Mouse (Mus musculus) limb, embryonic 14.5 days (tissue): Measurements from ENCODE around the gene Ins2. TPM values are rescaled to one million over a fixed set of nuclear protein-coding genes. Genes with fewer than 3 reads are reported as not detected.

Source experiments
- ATAC-seq: fragments of 200-750 bp; cut with Nextera tagmentation; 2 replicates; pipeline ENCODE4 v1.8.0; 2017; ENCODE audit warnings: low read depth, moderate number of reproducible peaks, moderate TSS enrichment; ENCODE audit not compliant: low FRiP score
- DNase-seq: peaks from one replicate; pipeline ENCODE4 v3.0.0-alpha.2; 2015; ENCODE audit warnings: low spot score
- H3K27ac ChIP-seq: fragments of 300-500 bp; sonication (generic); replicated peaks from 2 replicates; pipeline ENCODE4 v1.5.1; 2014; ENCODE audit warnings: low read depth, mild to moderate bottlenecking, low read length, moderate library complexity, mixed read lengths
- H3K27me3 ChIP-seq: fragments of 300-500 bp; sonication (generic); 2 replicates; pipeline ENCODE4 v1.6.1; 2014; ENCODE audit warnings: low read length, mixed read lengths; ENCODE audit not compliant: control insufficient read depth, insufficient read depth
- H3K36me3 ChIP-seq: fragments of 300-500 bp; sonication (generic); 2 replicates; pipeline ENCODE4 v1.6.1; 2014; ENCODE audit warnings: mild to moderate bottlenecking, low read length, moderate library complexity, mixed read lengths; ENCODE audit not compliant: control insufficient read depth, insufficient read depth
- H3K4me1 ChIP-seq: fragments of 300-500 bp; sonication (generic); 2 replicates; pipeline ENCODE4 v1.6.1; 2014; ENCODE audit warnings: antibody characterized with exemption, low read length, mixed read lengths; ENCODE audit not compliant: control insufficient read depth, insufficient read depth
- H3K4me2 ChIP-seq: fragments of 300-500 bp; sonication (generic); replicated peaks from 2 replicates; pipeline ENCODE4 v1.6.1; 2014; ENCODE audit warnings: low read depth, mild to moderate bottlenecking, low read length, moderate library complexity; ENCODE audit not compliant: severe bottlenecking
- H3K4me3 ChIP-seq: fragments of 300-500 bp; sonication (generic); replicated peaks from 2 replicates; pipeline ENCODE4 v1.5.1; 2014; ENCODE audit warnings: low read length
- H3K9ac ChIP-seq: fragments of 300-500 bp; sonication (generic); 2 replicates; pipeline ENCODE4 v1.6.1; 2014; ENCODE audit warnings: mild to moderate bottlenecking, low read depth, low read length, moderate library complexity; ENCODE audit not compliant: severe bottlenecking
- H3K9me3 ChIP-seq: fragments of 300-500 bp; sonication (generic); 2 replicates; pipeline ENCODE4 v1.6.1; 2016; ENCODE audit warnings: low read length; ENCODE audit not compliant: control insufficient read depth
- POLR2A ChIP-seq: fragments of 200-500 bp; IDR thresholded peaks from 2 replicates; pipeline ENCODE4 v1.8.0; 2012; ENCODE audit warnings: inconsistent platforms, mild to moderate bottlenecking, moderate library complexity, borderline replicate concordance; ENCODE audit not compliant: insufficient read depth, insufficient read length; ENCODE audit errors: extremely low read depth
- WGBS: fragments of 180-500 bp; shearing (Covaris S2); extraction: QIAGEN DNeasy Blood & Tissue Kit; methylation state at CpG from one replicate; pipeline ENCODE4 v1.1.7; 2014; 5-methylcytosine and 5-hydroxymethylcytosine counted together
- polyA plus RNA-seq, 2 experiments: library from polyadenylated mRNA; depleted of rRNA in 1 of 2; stranded (reverse) in 1 of 2; unstranded in 1 of 2; fragments of >200 nt; fragmentation: Nextera tagmentation in 1 of 2; extraction: Ambion mirVana in 1 of 2; gene quantifications; 2 replicates each; pipeline versions ENCODE4 v1.2.1 to v1.2.3; 2012 to 2014

The Ins2 gene
- polyA plus RNA-seq, 2 experiments, result not detected

DNA sequence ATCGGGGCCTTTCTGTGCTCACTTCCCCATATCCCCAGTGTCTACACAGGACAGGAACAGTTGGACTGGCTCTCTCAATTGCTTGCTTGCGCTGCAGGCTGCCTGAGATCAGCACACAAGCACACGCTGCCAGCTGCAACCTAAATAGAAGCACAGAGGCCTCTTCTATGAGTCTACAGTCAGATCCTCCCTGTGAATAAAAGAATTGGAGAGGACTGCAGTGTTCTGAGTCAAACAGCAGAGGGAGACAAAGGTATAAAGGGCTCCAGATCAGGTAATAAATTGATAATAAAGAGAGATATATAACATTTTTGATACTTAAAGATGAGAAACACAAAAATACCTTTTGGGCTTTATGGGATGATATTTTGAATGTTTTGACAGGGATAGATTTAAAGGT lies 17.2 kb downstream of the Ins2 start:
- Histone ChIP-seq H3K9me3 (no peaks in the 10 kb centered on the region), H3K4me3 (no peak overlapping the region), H3K36me3 (no peaks in the 10 kb centered on the region), H3K9ac (no peak overlapping the region), H3K4me1 (no peaks in the 10 kb centered on the region), H3K27ac (no peak overlapping the region), H3K4me2 (no peak overlapping the region), H3K27me3 (no peaks in the 10 kb centered on the region)
- DNase-seq, result no peak
- WGBS, result 60% methylated on average over 3 of the region's 3 CpGs
- TF ChIP-seq POLR2A, result no peak
- no peak for ATAC-seq

DNA sequence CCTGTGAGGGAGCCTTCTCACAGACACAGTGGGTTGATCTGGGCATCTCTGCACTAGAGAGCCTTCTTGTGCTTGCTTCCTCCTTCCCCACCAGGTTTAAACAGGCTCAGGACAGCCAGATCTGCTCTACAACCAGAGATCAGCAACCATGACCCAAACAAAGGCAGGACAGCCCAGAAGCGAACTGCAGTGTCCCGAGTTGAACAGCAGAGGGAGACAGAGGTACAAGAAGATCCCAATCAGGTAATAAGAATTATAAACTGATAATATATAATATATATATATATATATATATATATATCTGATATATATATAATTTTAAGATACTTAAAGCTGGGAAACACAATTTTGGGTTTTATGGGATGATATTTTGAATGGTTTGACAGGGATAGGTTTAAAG lies 22.5 kb downstream of the Ins2 start:
- Histone ChIP-seq H3K36me3 (no peaks in the 10 kb centered on the region), H3K27me3 (no peaks in the 10 kb centered on the region), H3K4me1 (no peaks in the 10 kb centered on the region), H3K9ac (no peak overlapping the region), H3K4me3 (no peak overlapping the region), H3K4me2 (no peak overlapping the region), H3K9me3 (no peaks in the 10 kb centered on the region), H3K27ac (no peak overlapping the region)
- no peak for ATAC-seq
- TF ChIP-seq POLR2A, result no peak
- peak; percentile 43 for DNase-seq
- 6% methylated on average over 2 of the region's 2 CpGs for WGBS

DNA sequence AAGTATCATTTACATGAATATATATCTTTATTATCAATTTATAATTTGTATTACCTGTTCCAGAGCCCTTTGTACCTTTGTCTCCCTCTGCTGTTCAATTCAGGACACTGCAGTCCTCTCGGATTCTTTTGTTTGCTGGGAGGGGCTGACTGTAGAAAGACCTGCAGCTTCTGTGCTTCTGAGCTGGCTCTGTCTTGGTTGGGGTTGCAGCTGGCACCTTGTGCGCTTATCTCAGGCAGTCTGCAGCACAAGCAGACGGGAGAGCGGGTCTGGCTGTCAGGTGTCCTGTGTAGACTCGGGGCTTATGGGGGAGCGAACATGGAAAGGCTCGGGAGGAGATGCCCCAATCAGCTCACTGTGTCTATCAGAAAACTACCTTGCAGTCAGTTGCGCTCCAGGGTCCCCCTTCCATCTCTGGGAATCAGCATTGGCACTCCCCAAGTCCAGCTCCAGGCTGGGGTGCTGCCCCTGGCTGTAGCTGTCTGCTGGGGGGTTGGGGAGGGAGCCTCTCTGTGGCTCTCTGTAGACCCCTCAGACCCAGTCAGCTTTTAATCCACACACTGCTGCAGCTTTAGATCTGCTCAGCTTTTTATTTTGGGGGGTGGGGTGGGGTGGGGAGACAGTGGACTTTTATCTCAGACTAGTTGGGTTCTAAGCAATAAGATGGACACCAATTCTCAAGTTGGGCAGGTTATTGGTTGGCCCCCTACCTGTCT lies 28.2 kb downstream of the Ins2 start:
- DNase-seq, result peak; percentile 49
- ATAC-seq, result no peak
- Histone ChIP-seq H3K27ac (no peak overlapping the region), H3K9me3 (no peaks in the 10 kb centered on the region), H3K4me1 (no peaks in the 10 kb centered on the region; the same call in 1 of the 2 replicates), H3K36me3 (no peaks in the 10 kb centered on the region), H3K4me2 (peak overlapping the region; percentile 48), H3K27me3 (no peaks in the 10 kb centered on the region), H3K9ac (peak overlapping the region; percentile 51; the same call in 1 of the 2 replicates), H3K4me3 (peak overlapping the region; percentile 22; the same call in 1 of the 2 replicates)
- 16% methylated on average over 8 of the region's 8 CpGs for WGBS
- no peak for TF ChIP-seq POLR2A

DNA sequence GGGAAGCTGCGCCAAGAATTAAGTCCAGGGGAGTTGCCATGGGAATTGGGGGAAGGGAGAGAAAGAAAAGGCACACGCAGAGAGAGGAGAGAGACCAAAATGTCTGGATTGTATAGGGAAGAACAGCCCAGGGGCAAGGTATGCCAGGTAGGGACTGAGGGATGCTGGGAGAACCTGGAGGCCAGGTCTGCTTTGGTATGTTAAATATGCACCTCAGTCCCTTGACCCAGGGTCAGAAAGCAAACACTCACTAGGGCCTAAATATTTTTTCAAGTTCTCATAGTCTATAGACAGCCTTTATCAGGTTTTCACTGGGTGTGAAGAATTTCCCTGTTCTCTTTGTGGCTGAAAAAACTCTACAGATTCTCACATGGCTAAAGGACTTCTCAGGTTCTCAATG lies 36.3 kb downstream of the Ins2 start:
- H3K36me3 ChIP-seq, result no peaks in the 10 kb centered on the region
- H3K4me2 ChIP-seq, result no peak overlapping the region
- H3K4me3 ChIP-seq, result no peak overlapping the region
- no peak for TF ChIP-seq POLR2A
- ATAC-seq (no peak), DNase-seq (no peak)
- H3K9ac ChIP-seq, result no peak overlapping the region
- no peaks in the 10 kb centered on the region for H3K9me3 ChIP-seq
- 27% methylated on average over 2 of the region's 2 CpGs for WGBS
- H3K27me3 ChIP-seq, result no peaks in the 10 kb centered on the region
- H3K27ac ChIP-seq, result no peak overlapping the region; the same call in 1 of the 2 replicates
- H3K4me1 ChIP-seq, result peaks cover 6% of the 10 kb centered on the region; the same call in 1 of the 2 replicates

DNA sequence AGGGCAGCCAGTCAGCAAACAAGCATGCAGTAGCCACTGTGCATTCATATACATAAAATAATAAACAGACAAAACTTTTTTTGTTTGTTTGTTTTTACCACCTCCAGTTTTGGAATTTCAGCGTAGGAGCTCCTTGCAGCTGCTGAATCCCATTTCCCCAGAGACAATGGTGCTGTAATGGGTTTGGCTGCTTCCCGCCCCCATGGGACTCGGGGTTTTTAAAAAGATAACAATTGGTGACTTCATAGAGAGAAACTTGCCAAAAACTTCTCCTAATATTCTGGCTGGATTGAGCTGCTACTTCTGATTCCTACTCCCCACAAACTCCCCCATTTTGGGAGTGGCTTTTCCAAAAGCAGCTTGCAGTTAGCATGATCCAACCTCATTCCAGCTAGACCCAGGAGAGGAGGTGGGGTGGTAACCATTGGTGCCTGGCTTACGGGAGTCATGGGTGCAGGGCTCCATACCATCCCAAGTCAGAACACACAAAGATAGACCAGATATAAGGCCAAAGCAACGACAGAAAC lies 43.8 kb downstream of the Ins2 start:
- DNase-seq (peak; percentile 11), ATAC-seq (no peak)
- no peaks in the 10 kb centered on the region for H3K4me1 ChIP-seq
- no peak for TF ChIP-seq POLR2A
- H3K27ac ChIP-seq, result no peak overlapping the region
- no peaks in the 10 kb centered on the region for H3K27me3 ChIP-seq
- no peak overlapping the region for H3K9ac ChIP-seq
- WGBS, result 71% methylated on average over 5 of the region's 5 CpGs
- H3K4me3 ChIP-seq, result no peak overlapping the region
- no peaks in the 10 kb centered on the region for H3K9me3 ChIP-seq
- no peak overlapping the region for H3K4me2 ChIP-seq
- no peaks in the 10 kb centered on the region for H3K36me3 ChIP-seq
